Mouse (Mus musculus): ENCODE measurements around the gene Ace3.
A peak's percentile ranks its signal among the peaks of the same experiment; 100 is the strongest.
"Not testable (repeated sequence)": the region's sequence is repeated elsewhere in the genome, so short reads cannot be mapped to it uniquely, and the experiment has no call there.

Gene Ace3

GRCm38 (mm10) chr11:105978634-105979033 lies 15.8 kb upstream of the Ace3 start:
- no peak for DNase-seq (ENCODE audit: low read depth)

GRCm38 (mm10) chr11:105984452-105984851 lies 10.0 kb upstream of the Ace3 start:
- DNase-seq (ENCODE audit: low read depth): no peak

GRCm38 (mm10) chr11:105987446-105987845 lies 7.0 kb upstream of the Ace3 start:
- no peak for DNase-seq (ENCODE audit: low read depth)

- DNase-seq (ENCODE audit: low read depth): no peak
Observed at GRCm38 (mm10) chr11:105989446-105989845, 5.0 kb upstream of the Ace3 start.

- DNase-seq (ENCODE audit: low read depth): no peak
Observed at GRCm38 (mm10) chr11:105990231-105990630, 4.2 kb upstream of the Ace3 start.

- no peak for DNase-seq (ENCODE audit: low read depth)
Observed at GRCm38 (mm10) chr11:106000062-106000461, 5.6 kb downstream of the Ace3 start.

GRCm38 (mm10) chr11:106001718-106002117 lies 7.2 kb downstream of the Ace3 start:
- DNase-seq (ENCODE audit: low read depth): peak; percentile 77

GRCm38 (mm10) chr11:106004576-106004975 lies 10.1 kb downstream of the Ace3 start:
- DNase-seq (ENCODE audit: low read depth): no peak

GRCm38 (mm10) chr11:106005970-106006369 lies 11.5 kb downstream of the Ace3 start:
- no peak for DNase-seq (ENCODE audit: low read depth)

GRCm38 (mm10) chr11:106007821-106008220 lies 13.3 kb downstream of the Ace3 start, which contains the start of gene Kcnh6:
Gene Kcnh6 (plus strand): TSS chr11:106008124.
- peak; percentile 74 for DNase-seq (ENCODE audit: low read depth)

GRCm38 (mm10) chr11:106012711-106013110 lies 18.2 kb downstream of the Ace3 start:
- DNase-seq (ENCODE audit: low read depth): no peak

- no peak for DNase-seq (ENCODE audit: low read depth)
Observed at GRCm38 (mm10) chr11:106013556-106014225, 19.2 kb downstream of the Ace3 start.

- DNase-seq (ENCODE audit: low read depth): no peak
Observed at GRCm38 (mm10) chr11:106016440-106016839, 22.0 kb downstream of the Ace3 start.

GRCm38 (mm10) chr11:106020051-106020763 lies 25.7 kb downstream of the Ace3 start:
- DNase-seq (ENCODE audit: low read depth): peak; percentile 48

GRCm38 (mm10) chr11:106025774-106026173 lies 31.3 kb downstream of the Ace3 start:
- no peak for DNase-seq (ENCODE audit: low read depth)

- DNase-seq (ENCODE audit: low read depth): peak; percentile 88
Observed at GRCm38 (mm10) chr11:106026465-106027151, 32.1 kb downstream of the Ace3 start.

GRCm38 (mm10) chr11:106027607-106028006 lies 33.1 kb downstream of the Ace3 start:
- DNase-seq (ENCODE audit: low read depth): peak; percentile 64

- not testable (repeated sequence) for DNase-seq (ENCODE audit: low read depth)
Observed at GRCm38 (mm10) chr11:106032074-106032473, 37.6 kb downstream of the Ace3 start.

GRCm38 (mm10) chr11:106033491-106033919 lies 39.0 kb downstream of the Ace3 start:
- peak; percentile 90 for DNase-seq (ENCODE audit: low read depth)

- no peak for DNase-seq (ENCODE audit: low read depth)
Observed at GRCm38 (mm10) chr11:106034986-106035385, 40.5 kb downstream of the Ace3 start.

- DNase-seq (ENCODE audit: low read depth): peak; percentile 100
Observed at GRCm38 (mm10) chr11:106036548-106037417, 42.3 kb downstream of the Ace3 start, which contains the start of gene Dcaf7. Gene Dcaf7 (plus strand): TSS chr11:106036872.

- no peak for DNase-seq (ENCODE audit: low read depth)
Observed at GRCm38 (mm10) chr11:106037418-106037751, 42.9 kb downstream of the Ace3 start.
